Mouse (Mus musculus): Measurements from ENCODE around the gene Kcna5. TPM values are rescaled to one million over a fixed set of nuclear protein-coding genes. Genes with fewer than 3 reads are reported as not detected.
A peak's percentile ranks its signal among the peaks of the same experiment; 100 is the strongest.

Kcna5 gene
- polyA plus RNA-seq (2016; fragmentation: Nextera tagmentation; extraction: Ambion mirVana): 0.44 and 0.61 TPM in 2 replicates

- Histone ChIP-seq H3K9ac (no peak within 1 kb of the TSS), H3K27me3 (replicated peaks) (peaks cover 39% of the 10 kb centered on the region), H3K36me3 (no peaks in the 10 kb centered on the region), H3K4me3 (no peak within 1 kb of the TSS), H3K4me1 (no peaks in the 10 kb centered on the region), H3K4me2 (peak within 1 kb of the TSS; percentile 36; the same call in 1 of the 2 replicates), H3K9me3 (replicated peaks) (no peaks in the 10 kb centered on the region), H3K27ac (no peak within 1 kb of the TSS)
- ATAC-seq: no peak
- 5% methylated on average over 15 of the region's 15 CpGs for WGBS (ENCODE audit: insufficient replicate concordance)
Measured at GRCm38 (mm10) chr6:126535208-126535910, at the start of gene Kcna5. Kcna5 (minus strand) TSS chr6:126535412.

DNA sequence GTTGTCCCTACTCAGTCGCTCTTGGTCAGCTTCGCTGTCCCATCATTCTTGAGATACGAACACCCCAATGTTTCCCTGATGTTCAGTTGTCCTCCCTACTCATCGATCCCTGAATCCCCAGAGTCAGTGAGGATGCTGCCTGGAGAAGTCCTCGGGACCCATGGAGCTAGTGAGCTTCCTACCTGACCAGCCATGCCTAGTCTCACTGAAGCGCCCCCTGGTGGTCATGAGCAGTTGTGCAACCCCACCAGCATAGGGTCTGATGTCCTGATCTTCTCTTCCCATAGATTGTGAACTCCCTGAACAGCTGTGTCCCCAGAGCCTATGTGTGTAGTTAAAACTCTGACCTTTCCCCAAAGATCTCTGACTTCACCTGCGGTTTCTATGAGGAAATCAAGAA lies 47.9 kb upstream of the Kcna5 start:
- Histone ChIP-seq H3K4me3 (no peak overlapping the region), H3K27ac (no peak overlapping the region), H3K27me3 (replicated peaks) (no peaks in the 10 kb centered on the region), H3K9ac (no peak overlapping the region), H3K4me2 (no peak overlapping the region), H3K4me1 (no peaks in the 10 kb centered on the region), H3K36me3 (no peaks in the 10 kb centered on the region), H3K9me3 (replicated peaks) (no peaks in the 10 kb centered on the region)
- ATAC-seq: no peak
- WGBS (ENCODE audit: insufficient replicate concordance): 54% methylated on average over 7 of the region's 7 CpGs

DNA sequence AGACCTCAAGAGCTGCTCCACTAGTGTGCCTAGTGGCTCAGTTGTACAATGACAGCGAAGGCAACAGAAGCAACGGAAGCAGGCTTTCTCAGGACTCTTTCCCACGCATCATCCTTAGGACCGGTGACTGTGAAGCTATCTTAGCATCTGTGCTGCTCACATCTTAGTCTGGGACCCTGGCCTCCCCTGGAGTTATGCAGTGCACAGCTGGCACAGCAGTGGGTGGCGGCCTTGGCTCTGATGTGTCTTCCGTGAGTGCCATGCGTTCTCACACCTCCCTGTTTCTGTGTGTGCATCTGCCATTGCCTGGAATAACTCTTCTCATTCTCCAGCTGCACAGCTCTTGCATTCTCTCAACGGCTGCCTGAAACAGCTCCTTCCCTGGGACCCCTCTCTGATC lies 46.4 kb upstream of the Kcna5 start:
- Histone ChIP-seq H3K4me2 (no peak overlapping the region), H3K9ac (no peak overlapping the region), H3K36me3 (no peaks in the 10 kb centered on the region), H3K9me3 (replicated peaks) (no peaks in the 10 kb centered on the region), H3K4me3 (no peak overlapping the region), H3K27ac (no peak overlapping the region), H3K4me1 (no peaks in the 10 kb centered on the region), H3K27me3 (replicated peaks) (no peaks in the 10 kb centered on the region)
- 70% methylated on average over 8 of the region's 8 CpGs for whole genome bisulfite sequencing (ENCODE audit: insufficient replicate concordance)
- ATAC-seq: no peak

DNA sequence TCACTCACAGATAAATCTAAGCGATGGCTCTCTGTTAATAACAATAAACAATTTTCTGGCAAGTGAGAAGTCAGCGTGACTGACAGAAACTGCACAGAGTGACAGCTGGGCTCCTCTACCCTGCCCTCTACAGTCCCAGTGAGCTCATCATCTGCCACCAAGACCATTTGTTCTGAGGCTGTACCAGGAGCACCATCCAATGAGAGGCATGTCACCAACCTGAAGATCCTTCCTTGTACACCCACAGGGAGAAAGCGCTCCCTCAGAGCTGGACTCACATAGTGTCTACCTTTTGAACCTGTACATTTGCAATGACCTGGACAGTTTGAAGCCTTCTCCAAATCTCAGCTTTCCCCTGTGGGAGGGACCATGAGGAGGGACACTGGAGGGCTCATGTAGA lies 45.4 kb upstream of the Kcna5 start:
- Histone ChIP-seq H3K27ac (no peak overlapping the region), H3K27me3 (replicated peaks) (no peaks in the 10 kb centered on the region), H3K4me1 (no peaks in the 10 kb centered on the region), H3K9me3 (replicated peaks) (no peaks in the 10 kb centered on the region), H3K4me2 (no peak overlapping the region), H3K4me3 (no peak overlapping the region), H3K9ac (no peak overlapping the region), H3K36me3 (no peaks in the 10 kb centered on the region)
- 78% methylated on average over 3 of the region's 3 CpGs for WGBS (ENCODE audit: insufficient replicate concordance)
- ATAC-seq: no peak

DNA sequence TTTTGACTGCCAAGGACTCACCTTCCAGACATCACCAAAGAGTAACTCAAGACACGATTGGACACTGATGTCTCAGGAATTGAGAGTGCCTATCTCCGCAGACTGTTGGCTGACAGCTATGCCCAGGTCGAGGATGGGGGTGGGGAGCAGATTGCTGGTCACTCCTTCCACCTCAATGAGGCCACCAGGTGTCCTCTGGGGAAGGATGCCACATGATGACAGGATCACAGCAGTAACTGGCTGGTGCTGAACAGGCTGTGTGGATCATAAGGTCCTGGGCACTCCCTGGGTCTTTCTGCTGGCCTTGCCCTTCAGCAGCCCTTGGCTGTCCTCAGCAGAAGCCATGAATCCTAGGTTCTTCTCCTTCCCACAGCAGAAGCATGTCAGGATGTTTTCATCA lies 42.2 kb upstream of the Kcna5 start:
- Histone ChIP-seq H3K27me3 (replicated peaks) (no peaks in the 10 kb centered on the region), H3K9me3 (replicated peaks) (no peaks in the 10 kb centered on the region), H3K4me1 (no peaks in the 10 kb centered on the region), H3K4me3 (no peak overlapping the region), H3K4me2 (no peak overlapping the region), H3K36me3 (no peaks in the 10 kb centered on the region), H3K9ac (no peak overlapping the region), H3K27ac (no peak overlapping the region)
- WGBS (ENCODE audit: insufficient replicate concordance): 55% methylated on average over 3 of the region's 3 CpGs
- ATAC-seq: no peak

DNA sequence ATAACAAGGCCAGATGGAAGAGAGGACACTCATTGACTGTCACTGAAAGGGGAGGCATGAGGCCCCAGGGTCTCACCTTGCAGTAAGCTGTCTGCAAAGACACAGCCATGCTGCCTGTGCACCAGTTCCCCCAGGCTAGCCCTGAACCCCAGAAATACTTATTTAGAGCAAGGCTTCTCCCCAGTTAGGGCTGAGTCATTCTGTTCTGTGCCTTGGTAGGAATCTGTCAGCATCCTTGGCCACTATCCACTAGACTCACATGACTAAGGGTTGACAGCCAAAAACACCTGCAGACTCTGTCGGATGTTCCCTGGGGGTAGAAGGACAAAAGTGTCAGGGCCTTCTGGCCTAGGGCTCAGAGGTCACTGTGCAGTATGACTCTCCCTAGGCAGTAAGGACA lies 41.4 kb upstream of the Kcna5 start:
- Histone ChIP-seq H3K4me2 (no peak overlapping the region), H3K36me3 (no peaks in the 10 kb centered on the region), H3K4me1 (no peaks in the 10 kb centered on the region), H3K9me3 (replicated peaks) (no peaks in the 10 kb centered on the region), H3K4me3 (no peak overlapping the region), H3K27ac (no peak overlapping the region), H3K9ac (no peak overlapping the region), H3K27me3 (replicated peaks) (no peaks in the 10 kb centered on the region)
- WGBS (ENCODE audit: insufficient replicate concordance): 67% methylated on average over 1 of the region's 1 CpGs
- no peak for ATAC-seq

- Histone ChIP-seq H3K27ac (no peak overlapping the region), H3K4me1 (no peaks in the 10 kb centered on the region), H3K4me3 (no peak overlapping the region), H3K27me3 (replicated peaks) (no peaks in the 10 kb centered on the region), H3K9ac (no peak overlapping the region), H3K9me3 (replicated peaks) (no peaks in the 10 kb centered on the region), H3K36me3 (no peaks in the 10 kb centered on the region), H3K4me2 (no peak overlapping the region)
- WGBS (ENCODE audit: insufficient replicate concordance): 59% methylated on average over 7 of the region's 7 CpGs
- no peak for ATAC-seq
Measured at GRCm38 (mm10) chr6:126574778-126575177, 39.6 kb upstream of the Kcna5 start.

GRCm38 (mm10) chr6:126573021-126573420 lies 37.8 kb upstream of the Kcna5 start:
- 69% methylated on average over 5 of the region's 5 CpGs for WGBS (ENCODE audit: insufficient replicate concordance)
- Histone ChIP-seq H3K36me3 (no peaks in the 10 kb centered on the region), H3K27ac (no peak overlapping the region), H3K4me3 (no peak overlapping the region), H3K4me1 (no peaks in the 10 kb centered on the region), H3K9ac (no peak overlapping the region), H3K4me2 (no peak overlapping the region), H3K27me3 (replicated peaks) (no peaks in the 10 kb centered on the region), H3K9me3 (replicated peaks) (no peaks in the 10 kb centered on the region)
- no peak for ATAC-seq

- 61% methylated on average over 7 of the region's 7 CpGs for WGBS (ENCODE audit: insufficient replicate concordance)
- no peaks in the 10 kb centered on the region for H3K4me1 ChIP-seq
- no peak overlapping the region for H3K9ac ChIP-seq
- H3K9me3 ChIP-seq (replicated peaks): no peaks in the 10 kb centered on the region
- no peak for ATAC-seq
- no peak overlapping the region for H3K4me2 ChIP-seq
- H3K27ac ChIP-seq: no peak overlapping the region
- H3K27me3 ChIP-seq (replicated peaks): no peaks in the 10 kb centered on the region
- H3K36me3 ChIP-seq: no peaks in the 10 kb centered on the region
- no peak overlapping the region for H3K4me3 ChIP-seq
Measured at GRCm38 (mm10) chr6:126569809-126570208, 34.6 kb upstream of the Kcna5 start.

GRCm38 (mm10) chr6:126568046-126568830 lies 33.0 kb upstream of the Kcna5 start:
- H3K27me3 ChIP-seq (replicated peaks): no peaks in the 10 kb centered on the region
- H3K9ac ChIP-seq: no peak overlapping the region
- no peak overlapping the region for H3K27ac ChIP-seq
- no peaks in the 10 kb centered on the region for H3K36me3 ChIP-seq
- H3K4me3 ChIP-seq: no peak overlapping the region
- H3K4me2 ChIP-seq: no peak overlapping the region
- no peak for ATAC-seq
- no peaks in the 10 kb centered on the region for H3K9me3 ChIP-seq (replicated peaks)
- H3K4me1 ChIP-seq: no peaks in the 10 kb centered on the region
- WGBS (ENCODE audit: insufficient replicate concordance): 62% methylated on average over 14 of the region's 14 CpGs

DNA sequence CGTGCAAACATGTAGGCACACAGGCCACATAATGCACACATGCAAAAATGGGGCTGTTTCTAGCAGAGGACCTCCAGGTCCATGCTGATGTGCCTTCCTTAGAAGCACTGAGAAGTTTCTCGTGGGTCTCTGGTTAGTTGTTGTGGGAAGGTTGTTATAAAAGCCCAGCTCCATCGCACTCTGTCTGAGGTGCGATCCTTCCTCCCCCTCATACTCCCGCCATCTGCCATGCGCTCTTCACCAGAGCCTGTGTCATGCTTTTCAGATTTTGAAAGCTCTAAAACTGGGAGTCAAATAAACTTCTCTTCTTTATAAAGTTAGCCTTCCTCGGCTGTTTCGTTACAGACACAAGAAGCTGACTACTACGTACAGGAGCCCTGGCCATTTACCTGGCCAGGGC lies 32.1 kb upstream of the Kcna5 start:
- Histone ChIP-seq H3K27me3 (replicated peaks) (no peaks in the 10 kb centered on the region), H3K9ac (no peak overlapping the region), H3K9me3 (replicated peaks) (no peaks in the 10 kb centered on the region), H3K4me1 (no peaks in the 10 kb centered on the region), H3K36me3 (no peaks in the 10 kb centered on the region), H3K27ac (no peak overlapping the region), H3K4me3 (no peak overlapping the region), H3K4me2 (no peak overlapping the region)
- 77% methylated on average over 9 of the region's 9 CpGs for WGBS (ENCODE audit: insufficient replicate concordance)
- ATAC-seq: no peak

GRCm38 (mm10) chr6:126564376-126564775 lies 29.2 kb upstream of the Kcna5 start:
- Histone ChIP-seq H3K9ac (no peak overlapping the region), H3K4me1 (no peaks in the 10 kb centered on the region), H3K9me3 (replicated peaks) (no peaks in the 10 kb centered on the region), H3K36me3 (no peaks in the 10 kb centered on the region), H3K27me3 (replicated peaks) (no peaks in the 10 kb centered on the region), H3K27ac (no peak overlapping the region), H3K4me2 (no peak overlapping the region), H3K4me3 (no peak overlapping the region)
- 42% methylated on average over 6 of the region's 6 CpGs for WGBS (ENCODE audit: insufficient replicate concordance)
- ATAC-seq: no peak
